Mouse (Mus musculus) CH12.LX (cell line): Measurements from ENCODE around the gene Mrgprh.

Experiments used
- CTCF ChIP-seq, 2 experiments: IDR thresholded peaks in 1 of 2; conservative IDR thresholded peaks in 1 of 2; 2 replicates each; pipeline ENCODE4 v1.5.1; 2011 to 2012; ENCODE audit warnings: low read depth in 2 of 2, low read length in 2 of 2, improper control_type of control experiment in 1 of 2, inconsistent platforms in 1 of 2, mild to moderate bottlenecking in 1 of 2, moderate library complexity in 1 of 2
- EP300 ChIP-seq: IDR thresholded peaks from 2 replicates; pipeline ENCODE4 v1.6.1; 2011; ENCODE audit warnings: low read length, improper control_type of control experiment
- ETS1 ChIP-seq: conservative IDR thresholded peaks from 2 replicates; pipeline ENCODE4 v1.6.1; 2012; ENCODE audit warnings: low read depth, mild to moderate bottlenecking, inconsistent platforms, low read length, improper control_type of control experiment, moderate library complexity
- JUN ChIP-seq: IDR thresholded peaks from 2 replicates; pipeline ENCODE4 v1.6.1; 2011; ENCODE audit warnings: low read depth, mild to moderate bottlenecking, low read length, improper control_type of control experiment, moderate library complexity; ENCODE audit not compliant: insufficient read depth
- MXI1 ChIP-seq: IDR thresholded peaks from 2 replicates; pipeline ENCODE4 v1.6.1; 2011; ENCODE audit warnings: mild to moderate bottlenecking, low read depth, low read length, improper control_type of control experiment
- POLR2A ChIP-seq: IDR thresholded peaks from 2 replicates; pipeline ENCODE4 v1.6.1; 2011; ENCODE audit warnings: low read depth, mild to moderate bottlenecking, improper control_type of control experiment, low read length
- POLR2AphosphoS2 ChIP-seq: IDR thresholded peaks from 2 replicates; pipeline ENCODE4 v1.6.1; 2011; ENCODE audit warnings: low read depth, low read length, improper control_type of control experiment
- SMC3 ChIP-seq: IDR thresholded peaks from 2 replicates; pipeline ENCODE4 v1.6.1; 2011; ENCODE audit warnings: low read depth, low read length, improper control_type of control experiment
- TBP ChIP-seq: conservative IDR thresholded peaks from 2 replicates; pipeline ENCODE4 v1.6.1; 2011; ENCODE audit warnings: low read depth, low read length, improper control_type of control experiment
- USF1 ChIP-seq: IDR thresholded peaks from 2 replicates; pipeline ENCODE4 v1.6.1; 2014; ENCODE audit warnings: low read depth, mild to moderate bottlenecking, inconsistent platforms, low read length, improper control_type of control experiment
- USF2 ChIP-seq: conservative IDR thresholded peaks from 2 replicates; pipeline ENCODE4 v1.6.1; 2011; ENCODE audit warnings: low read depth, low read length, improper control_type of control experiment
- ZMIZ1 ChIP-seq: IDR thresholded peaks from 2 replicates; pipeline ENCODE4 v1.6.1; 2012; ENCODE audit warnings: low read depth, mild to moderate bottlenecking, inconsistent platforms, low read length, improper control_type of control experiment

DNA sequence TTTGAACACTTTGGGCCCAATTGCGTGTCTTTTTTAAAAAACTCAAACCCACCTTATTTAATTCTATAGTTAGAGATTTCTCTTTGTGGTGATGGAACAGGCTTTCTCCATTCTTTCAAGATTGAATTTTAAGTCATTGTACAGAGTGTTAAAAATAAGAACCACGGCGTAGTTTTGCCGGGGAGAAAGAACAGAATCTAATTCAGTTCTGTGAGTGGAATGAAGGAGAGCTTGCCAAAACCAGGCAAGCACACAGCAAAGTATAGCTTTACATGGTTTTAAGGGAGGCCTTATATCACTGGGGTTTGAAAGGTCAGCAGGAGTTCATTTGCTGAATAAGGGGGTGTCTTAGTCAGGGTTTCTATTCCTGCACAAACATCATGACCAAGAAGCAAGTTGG is 31.3 kb upstream of the Mrgprh start:
- TF ChIP-seq TBP (no peak), POLR2AphosphoS2 (no peak), ETS1 (no peak), EP300 (no peak), CTCF (conservative IDR thresholded peaks at IDR 0.05 in 1 of 2, IDR thresholded peaks at IDR 0.05 in 1 of 2; ENCODE audit: low read depth in 2 of 2, low read length in 2 of 2) (no peak), USF2 (no peak), ZMIZ1 (no peak), USF1 (no peak), MXI1 (no peak), JUN (no peak), SMC3 (no peak), POLR2A (no peak)
